Mouse (Mus musculus) liver, embryonic 12.5 days (tissue): ENCODE measurements around the gene Tbc1d32. TPM values are rescaled to one million over a fixed set of nuclear protein-coding genes. Genes with fewer than 3 reads are reported as not detected.

ENCODE experiments used
- ATAC-seq: fragments of 200-750 bp; cut with Nextera tagmentation; 2 replicates; pipeline ENCODE4 v1.8.0; 2017; ENCODE audit warnings: moderate number of reproducible peaks, mild to moderate bottlenecking, moderate library complexity
- H3K27ac ChIP-seq: fragments of 300-500 bp; sonication (generic); 2 replicates; pipeline ENCODE4 v1.5.1; 2016; ENCODE audit warnings: mild to moderate bottlenecking
- H3K27me3 ChIP-seq: fragments of 300-500 bp; sonication (generic); replicated peaks from 2 replicates; pipeline ENCODE4 v1.6.1; 2016; ENCODE audit warnings: mild to moderate bottlenecking, moderate library complexity
- H3K36me3 ChIP-seq: fragments of 300-500 bp; sonication (generic); 2 replicates; pipeline ENCODE4 v1.6.1; 2016; ENCODE audit warnings: mild to moderate bottlenecking, moderate library complexity
- H3K4me1 ChIP-seq: fragments of 300-500 bp; sonication (generic); 2 replicates; pipeline ENCODE4 v1.6.1; 2016
- H3K4me2 ChIP-seq: fragments of 300-500 bp; sonication (generic); 2 replicates; pipeline ENCODE4 v1.6.1; 2016; ENCODE audit warnings: mild to moderate bottlenecking, moderate library complexity
- H3K4me3 ChIP-seq: fragments of 300-500 bp; sonication (generic); 2 replicates; pipeline ENCODE4 v1.5.1; 2016; ENCODE audit warnings: mild to moderate bottlenecking, moderate library complexity
- H3K9ac ChIP-seq: fragments of 300-500 bp; sonication (generic); 2 replicates; pipeline ENCODE4 v1.6.1; 2016; ENCODE audit warnings: mild to moderate bottlenecking, moderate library complexity
- H3K9me3 ChIP-seq: fragments of 300-500 bp; sonication (generic); replicated peaks from 2 replicates; pipeline ENCODE4 v1.6.1; 2016; ENCODE audit warnings: mild to moderate bottlenecking, moderate library complexity
- WGBS: fragments of 180-500 bp; shearing (Covaris S2); methylation state at CpG from one replicate; pipeline ENCODE4 v1.1.7; 2016; ENCODE audit not compliant: insufficient replicate concordance; 5-methylcytosine and 5-hydroxymethylcytosine counted together
- polyA plus RNA-seq: library from polyadenylated mRNA; unstranded; fragments of >200 nt; fragmentation: Nextera tagmentation; extraction: Ambion mirVana; gene quantifications from 2 replicates; pipeline ENCODE4 v1.2.1, GENCODE M21; 2016

Tbc1d32 gene
- polyA plus RNA-seq, 1 experiment from 2014 or later, result 1.2 TPM

- peak within 1 kb of the TSS; percentile 66 for H3K9ac ChIP-seq
- peak; percentile 79 for ATAC-seq
- H3K4me3 ChIP-seq, result peak within 1 kb of the TSS; percentile 52
- peaks cover 7% of the 10 kb centered on the region; the same call in 1 of the 2 replicates for H3K4me1 ChIP-seq
- H3K9me3 ChIP-seq, result no peaks in the 10 kb centered on the region
- peak within 1 kb of the TSS; percentile 62 for H3K4me2 ChIP-seq
- 24% methylated on average over 18 of the region's 18 CpGs for WGBS
- no peak within 1 kb of the TSS for H3K27ac ChIP-seq
- H3K36me3 ChIP-seq, result no peaks in the 10 kb centered on the region
- H3K27me3 ChIP-seq, result no peaks in the 10 kb centered on the region
These were observed 122.0 kb downstream of the Tbc1d32 start, which contains the start of gene Msl3l2 for GRCm38 (mm10) chr10:56106333-56106995. Gene Msl3l2 (plus strand): TSS chr10:56106917.

GRCm38 (mm10) chr10:56099641-56100310 lies 128.7 kb downstream of the Tbc1d32 start:
- H3K9me3 ChIP-seq, result no peaks in the 10 kb centered on the region
- no peak for ATAC-seq
- H3K27me3 ChIP-seq, result no peaks in the 10 kb centered on the region
- H3K9ac ChIP-seq, result no peak overlapping the region
- H3K4me1 ChIP-seq, result no peaks in the 10 kb centered on the region
- no peak overlapping the region for H3K4me2 ChIP-seq
- no peak overlapping the region for H3K4me3 ChIP-seq
- H3K27ac ChIP-seq, result no peak overlapping the region
- WGBS, result 62% methylated on average over 3 of the region's 3 CpGs
- H3K36me3 ChIP-seq, result no peaks in the 10 kb centered on the region

GRCm38 (mm10) chr10:56099126-56099525 lies 129.4 kb downstream of the Tbc1d32 start:
- WGBS, result 68% methylated on average over 3 of the region's 3 CpGs
- Histone ChIP-seq H3K36me3 (no peaks in the 10 kb centered on the region), H3K4me1 (no peaks in the 10 kb centered on the region), H3K27me3 (no peaks in the 10 kb centered on the region), H3K4me3 (no peak overlapping the region), H3K27ac (no peak overlapping the region), H3K4me2 (no peak overlapping the region), H3K9ac (no peak overlapping the region), H3K9me3 (no peaks in the 10 kb centered on the region)
- ATAC-seq, result no peak

DNA sequence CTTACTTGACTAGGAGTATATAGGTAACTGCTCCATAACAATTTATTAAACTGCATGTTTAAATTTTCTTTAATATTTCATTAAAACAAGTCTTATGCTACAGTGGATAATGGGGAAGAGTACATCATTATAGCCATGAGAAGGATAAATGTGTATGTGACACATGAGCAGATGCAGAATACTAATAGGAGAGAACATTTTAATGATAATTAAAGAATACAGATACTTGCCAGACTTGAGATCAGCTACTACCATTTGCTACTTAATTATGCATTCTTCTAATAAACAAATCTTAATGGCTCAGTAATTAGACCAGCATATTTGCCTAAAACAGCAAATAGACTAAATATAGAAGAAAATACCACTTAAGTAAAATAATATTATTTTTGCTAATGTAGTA lies 131.7 kb downstream of the Tbc1d32 start:
- ATAC-seq, result no peak
- H3K9me3 ChIP-seq, result no peaks in the 10 kb centered on the region
- no peak overlapping the region for H3K27ac ChIP-seq
- no peak overlapping the region for H3K9ac ChIP-seq
- H3K4me2 ChIP-seq, result no peak overlapping the region
- no peak overlapping the region for H3K4me3 ChIP-seq
- no peaks in the 10 kb centered on the region for H3K4me1 ChIP-seq
- H3K27me3 ChIP-seq, result no peaks in the 10 kb centered on the region
- H3K36me3 ChIP-seq, result no peaks in the 10 kb centered on the region

- Histone ChIP-seq H3K9ac (no peak overlapping the region), H3K9me3 (no peaks in the 10 kb centered on the region), H3K4me3 (no peak overlapping the region), H3K27ac (no peak overlapping the region), H3K27me3 (no peaks in the 10 kb centered on the region), H3K4me2 (no peak overlapping the region), H3K4me1 (no peaks in the 10 kb centered on the region), H3K36me3 (no peaks in the 10 kb centered on the region)
- 74% methylated on average over 5 of the region's 5 CpGs for WGBS
- no peak for ATAC-seq
These were observed 133.9 kb downstream of the Tbc1d32 start for GRCm38 (mm10) chr10:56094586-56094985.

DNA sequence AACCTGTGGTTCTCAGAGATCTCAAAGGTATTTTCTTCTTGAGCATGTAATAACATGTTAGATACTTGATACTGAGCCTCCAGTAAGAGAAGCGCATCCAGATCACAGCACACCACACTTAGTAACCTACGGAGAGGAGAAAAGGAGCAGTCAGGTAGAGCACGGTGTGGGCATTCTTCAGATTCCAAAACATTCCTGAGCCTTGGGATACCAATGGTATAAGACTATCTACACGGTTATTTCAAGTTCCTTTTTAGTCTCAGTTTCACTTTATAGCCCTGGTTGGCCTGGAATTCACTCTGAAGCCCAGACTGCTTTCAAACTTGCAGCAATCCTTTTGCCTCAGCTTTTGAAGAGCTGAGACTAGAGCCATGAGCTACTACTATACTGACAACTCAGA lies 138.8 kb downstream of the Tbc1d32 start:
- no peaks in the 10 kb centered on the region for H3K4me1 ChIP-seq
- H3K4me2 ChIP-seq, result no peak overlapping the region
- no peak overlapping the region for H3K4me3 ChIP-seq
- no peak for ATAC-seq
- no peaks in the 10 kb centered on the region for H3K9me3 ChIP-seq
- H3K36me3 ChIP-seq, result no peaks in the 10 kb centered on the region
- no peaks in the 10 kb centered on the region for H3K27me3 ChIP-seq
- no peak overlapping the region for H3K27ac ChIP-seq
- no peak overlapping the region for H3K9ac ChIP-seq
- WGBS, result 75% methylated on average over 4 of the region's 4 CpGs

DNA sequence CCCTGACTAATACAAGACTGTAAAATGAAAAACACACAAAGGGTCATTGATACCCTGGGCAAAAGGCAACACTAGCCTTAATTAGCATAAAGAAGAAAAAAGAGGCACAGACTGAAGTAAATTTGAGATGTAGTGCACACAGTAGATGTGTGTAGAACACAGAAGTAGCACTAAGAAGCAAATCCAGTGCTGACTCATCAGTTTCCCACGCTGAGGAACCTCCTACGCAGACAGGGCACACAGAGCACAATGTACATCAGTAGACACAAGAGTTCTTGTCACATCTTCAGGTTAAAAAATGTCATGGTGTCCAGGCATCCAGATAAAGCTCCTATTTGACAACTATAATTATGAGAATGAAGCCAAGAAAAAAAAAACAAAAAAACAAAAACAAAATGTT lies 165.7 kb downstream of the Tbc1d32 start:
- H3K9me3 ChIP-seq, result no peaks in the 10 kb centered on the region
- 80% methylated on average over 2 of the region's 2 CpGs for WGBS
- no peak overlapping the region for H3K27ac ChIP-seq

DNA sequence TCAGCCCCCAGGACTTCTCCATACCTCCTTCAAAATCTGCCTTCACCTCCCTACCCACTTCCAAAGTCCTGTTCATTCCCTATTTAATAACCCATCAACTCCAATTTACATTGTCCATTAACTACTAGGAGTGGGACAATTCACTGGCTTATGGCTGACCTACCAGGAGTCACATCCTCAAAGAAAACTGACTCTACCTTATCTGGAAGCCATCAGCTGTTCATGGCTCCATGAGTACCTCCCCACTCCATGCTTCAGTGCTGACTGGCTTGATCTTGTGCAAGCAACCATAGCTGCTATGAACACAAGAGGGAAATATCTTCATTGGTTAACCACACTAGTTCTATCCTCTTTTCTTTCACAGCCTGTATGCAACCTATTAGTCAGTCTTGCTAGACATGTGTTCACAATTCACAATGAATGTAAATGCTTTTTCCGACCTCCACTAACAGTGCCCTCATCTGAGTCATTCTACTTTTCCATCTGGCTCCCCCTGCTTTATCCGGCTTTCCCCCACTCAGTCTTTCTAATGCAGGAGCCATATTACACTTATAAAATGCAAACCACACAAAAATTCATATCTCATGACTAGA lies 167.2 kb downstream of the Tbc1d32 start:
- H3K27ac ChIP-seq, result no peak overlapping the region
- WGBS, result 76% methylated on average over 2 of the region's 2 CpGs
- H3K27me3 ChIP-seq, result no peaks in the 10 kb centered on the region

More for the DNA sequence above, 165.7 kb downstream of the Tbc1d32 start:
- no peak for ATAC-seq
- Histone ChIP-seq H3K4me2 (no peak overlapping the region), H3K4me1 (no peaks in the 10 kb centered on the region), H3K4me3 (no peak overlapping the region), H3K27me3 (no peaks in the 10 kb centered on the region), H3K9ac (no peak overlapping the region), H3K36me3 (no peaks in the 10 kb centered on the region)

DNA sequence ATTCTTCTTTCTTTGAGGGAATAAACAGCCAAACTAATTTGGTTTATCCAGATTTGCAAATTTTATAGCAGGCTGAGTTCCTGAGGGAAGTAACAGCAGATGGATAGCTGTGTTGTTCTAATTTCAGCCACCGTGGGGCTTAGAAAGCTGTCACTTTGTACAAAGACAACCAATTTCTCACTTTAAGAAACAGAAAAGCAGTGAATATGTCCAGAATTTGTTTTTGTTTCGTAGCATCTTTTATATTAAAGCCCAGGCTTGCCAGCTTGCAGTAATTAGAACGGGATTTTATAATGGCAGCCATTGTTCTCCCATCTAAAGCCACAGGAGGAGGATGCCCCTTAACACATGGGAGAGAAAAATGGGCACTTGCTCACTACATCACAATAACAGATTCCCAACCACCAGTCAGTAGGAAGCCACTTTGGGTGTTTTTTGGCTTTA lies 169.5 kb downstream of the Tbc1d32 start:
- Histone ChIP-seq H3K9ac (no peak overlapping the region), H3K4me3 (no peak overlapping the region), H3K27ac (no peak overlapping the region), H3K9me3 (no peaks in the 10 kb centered on the region), H3K36me3 (no peaks in the 10 kb centered on the region), H3K4me1 (no peaks in the 10 kb centered on the region), H3K4me2 (no peak overlapping the region), H3K27me3 (no peaks in the 10 kb centered on the region)
- 71% methylated on average over 3 of the region's 3 CpGs for WGBS
- ATAC-seq, result no peak

More for the DNA sequence above, 167.2 kb downstream of the Tbc1d32 start:
- Histone ChIP-seq H3K4me3 (no peak overlapping the region), H3K4me2 (no peak overlapping the region), H3K9me3 (no peaks in the 10 kb centered on the region), H3K9ac (no peak overlapping the region), H3K4me1 (no peaks in the 10 kb centered on the region), H3K36me3 (no peaks in the 10 kb centered on the region)
- no peak for ATAC-seq

DNA sequence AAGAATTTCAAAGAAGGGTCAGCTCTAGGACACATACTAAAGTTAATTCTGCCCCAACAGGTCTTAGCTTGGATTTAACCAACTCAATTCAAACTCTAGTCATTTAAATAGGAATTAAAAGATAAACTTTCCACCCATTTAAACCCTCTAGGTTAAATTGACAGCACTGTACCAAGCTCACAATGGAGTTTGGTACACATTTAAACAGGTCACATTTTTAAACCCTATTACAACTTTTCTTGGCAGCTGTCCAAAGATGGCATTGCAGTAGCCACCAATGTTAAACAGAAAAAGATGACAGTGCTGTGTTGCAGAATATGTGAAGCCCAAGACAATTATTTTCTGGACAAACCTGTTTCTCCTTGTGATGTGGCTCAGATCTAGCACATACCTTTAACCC lies 203.1 kb downstream of the Tbc1d32 start:
- H3K4me2 ChIP-seq, result no peak overlapping the region
- H3K27me3 ChIP-seq, result no peaks in the 10 kb centered on the region
- no peaks in the 10 kb centered on the region for H3K4me1 ChIP-seq
- no peak overlapping the region for H3K4me3 ChIP-seq
- no peaks in the 10 kb centered on the region for H3K36me3 ChIP-seq
- no peak overlapping the region for H3K9ac ChIP-seq
- H3K27ac ChIP-seq, result no peak overlapping the region
- no peaks in the 10 kb centered on the region for H3K9me3 ChIP-seq
- ATAC-seq, result no peak

- no peak overlapping the region for H3K27ac ChIP-seq
- no peaks in the 10 kb centered on the region for H3K9me3 ChIP-seq
- H3K4me3 ChIP-seq, result no peak overlapping the region
- 81% methylated on average over 2 of the region's 2 CpGs for WGBS
- no peaks in the 10 kb centered on the region for H3K36me3 ChIP-seq
- H3K9ac ChIP-seq, result no peak overlapping the region
- H3K4me1 ChIP-seq, result no peaks in the 10 kb centered on the region
- no peak overlapping the region for H3K4me2 ChIP-seq
- ATAC-seq, result no peak
- H3K27me3 ChIP-seq, result no peaks in the 10 kb centered on the region
These were observed 203.9 kb downstream of the Tbc1d32 start for GRCm38 (mm10) chr10:56024579-56024978.

DNA sequence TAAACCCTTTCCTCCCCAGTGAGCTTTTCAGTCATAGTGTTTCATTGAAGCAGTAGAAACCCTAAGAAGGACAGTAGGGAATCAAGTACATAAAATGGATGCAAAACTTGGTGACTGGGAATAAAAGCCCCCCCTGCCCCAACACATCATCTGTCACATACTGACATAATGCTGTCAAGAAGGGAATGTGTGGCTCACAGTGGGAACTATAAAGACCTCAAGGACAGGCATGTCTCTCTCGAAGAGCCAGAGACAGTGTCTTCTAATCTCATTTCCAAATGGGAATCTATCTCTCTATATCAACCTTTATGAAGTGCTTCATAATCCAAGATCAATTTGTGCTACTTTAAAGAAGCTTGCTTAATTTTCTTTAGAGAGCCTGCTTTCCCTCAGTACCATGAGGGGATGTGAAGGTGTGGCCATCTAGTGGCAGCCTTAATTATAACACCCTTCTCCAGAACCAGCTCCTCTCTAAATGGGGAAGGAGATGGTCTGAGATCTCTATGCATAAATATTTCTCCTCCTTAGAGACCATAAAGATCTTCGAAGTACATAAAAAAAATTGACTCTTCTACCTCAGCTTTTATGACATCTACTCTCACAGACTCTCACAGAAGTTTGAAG lies 248.5 kb downstream of the Tbc1d32 start:
- no peaks in the 10 kb centered on the region for H3K9me3 ChIP-seq
- H3K36me3 ChIP-seq, result no peaks in the 10 kb centered on the region
- H3K4me2 ChIP-seq, result no peak overlapping the region
- WGBS, result 29% methylated on average over 2 of the region's 2 CpGs
- no peak overlapping the region for H3K9ac ChIP-seq
- ATAC-seq, result no peak
- H3K4me3 ChIP-seq, result no peak overlapping the region
- no peak overlapping the region for H3K27ac ChIP-seq
- no peaks in the 10 kb centered on the region for H3K27me3 ChIP-seq
- H3K4me1 ChIP-seq, result no peaks in the 10 kb centered on the region
